Mouse (Mus musculus) megakaryocyte, embryonic 14.5 days (primary cell): Measurements from ENCODE around the gene Slc44a4.
"Not testable (repeated sequence)": the region's sequence is repeated elsewhere in the genome, so short reads cannot be mapped to it uniquely, and the experiment has no call there.

ENCODE experiments used
- FLI1 ChIP-seq: IDR thresholded peaks from 2 replicates; pipeline ENCODE4 v1.6.1; 2012; ENCODE audit warnings: low read length, inconsistent platforms, mixed read lengths
- GATA1 ChIP-seq: IDR thresholded peaks from 3 replicates; pipeline ENCODE4 v1.6.1; 2012; ENCODE audit warnings: mixed read lengths, low read length, inconsistent platforms, borderline replicate concordance

DNA sequence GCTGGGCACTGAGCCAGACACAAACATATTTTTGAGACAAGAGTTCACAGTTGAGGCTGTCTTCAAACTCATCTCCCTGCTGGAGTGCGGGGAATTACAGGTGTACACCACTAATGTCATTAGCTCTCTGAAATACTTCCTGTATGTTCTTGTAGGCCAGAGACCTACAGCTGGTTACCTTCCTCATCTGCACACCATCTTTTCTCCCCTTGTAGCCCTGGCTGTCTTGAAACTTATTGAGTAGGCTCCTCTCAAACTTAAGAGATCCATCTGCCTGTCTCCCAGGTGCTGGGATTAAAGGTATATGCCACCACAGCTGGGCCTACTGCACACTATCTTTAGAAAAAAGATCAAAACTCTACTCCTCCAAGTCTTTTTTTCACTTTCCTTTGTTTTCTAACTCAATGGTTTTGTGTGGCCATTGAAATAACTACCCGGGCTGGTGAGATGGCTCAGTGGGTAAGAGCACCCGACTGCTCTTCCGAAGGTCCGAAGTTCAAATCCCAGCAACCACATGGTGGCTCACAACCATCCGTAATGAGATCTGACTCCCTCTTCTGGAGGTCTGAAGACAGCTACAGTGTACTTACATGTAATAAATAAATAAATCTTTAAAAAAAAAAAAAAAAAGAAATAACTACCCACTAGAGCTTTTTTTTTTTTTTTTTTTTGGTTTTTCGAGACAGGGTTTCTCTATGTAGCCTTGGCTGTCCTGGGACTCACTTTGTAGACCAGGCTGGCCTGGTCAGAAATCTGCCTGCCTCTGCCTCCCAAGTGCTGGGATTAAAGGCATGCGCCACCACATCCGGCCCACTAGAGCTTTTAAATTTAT, 34.7 kb downstream of the Slc44a4 start:
- not testable (repeated sequence) for TF ChIP-seq GATA1, FLI1
